Mouse (Mus musculus) stomach, embryonic 14.5 days (tissue): ENCODE measurements at regions not wholly inside any gene's neighbourhood (a gene's known extent, or its start where the extent isn't known, plus 50 kb on each side); places are given as distances from the start of the nearest gene placed in this dataset.

ENCODE experiments used
- ATAC-seq: fragments of 200-750 bp; cut with Nextera tagmentation; 2 replicates; pipeline ENCODE4 v1.8.0; 2017; ENCODE audit warnings: low read depth, moderate TSS enrichment; ENCODE audit not compliant: insufficient number of reproducible peaks, insufficient read depth, low FRiP score
- H3K27ac ChIP-seq: fragments of 300-500 bp; sonication (generic); 2 replicates; pipeline ENCODE4 v1.5.1; 2014; ENCODE audit warnings: mild to moderate bottlenecking, low read length, moderate library complexity, mixed read lengths
- H3K27me3 ChIP-seq: fragments of 300-500 bp; sonication (generic); 2 replicates; pipeline ENCODE4 v1.6.1; 2014; ENCODE audit warnings: low read length, control low read depth, mixed read lengths; ENCODE audit not compliant: control insufficient read depth, insufficient read depth
- H3K36me3 ChIP-seq: fragments of 300-500 bp; sonication (generic); 2 replicates; pipeline ENCODE4 v1.6.1; 2014; ENCODE audit warnings: mild to moderate bottlenecking, control low read depth, low read length, moderate library complexity, mixed read lengths; ENCODE audit not compliant: control insufficient read depth, insufficient read depth
- H3K4me1 ChIP-seq: fragments of 300-500 bp; sonication (generic); 2 replicates; pipeline ENCODE4 v1.6.1; 2014; ENCODE audit warnings: low read length, control low read depth, mixed read lengths; ENCODE audit not compliant: control insufficient read depth, insufficient read depth
- H3K4me2 ChIP-seq: fragments of 300-500 bp; sonication (generic); replicated peaks from 2 replicates; pipeline ENCODE4 v1.6.1; 2014; ENCODE audit warnings: low read depth, low read length, control low read depth
- H3K4me3 ChIP-seq: fragments of 300-500 bp; sonication (generic); 2 replicates; pipeline ENCODE4 v1.5.1; 2014; ENCODE audit warnings: low read depth, low read length, control low read depth
- H3K9ac ChIP-seq: fragments of 300-500 bp; sonication (generic); replicated peaks from 2 replicates; pipeline ENCODE4 v1.6.1; 2014; ENCODE audit warnings: low read depth, mild to moderate bottlenecking, control low read depth, low read length, moderate library complexity, mixed read lengths
- H3K9me3 ChIP-seq: fragments of 300-500 bp; sonication (generic); 2 replicates; pipeline ENCODE4 v1.6.1; 2016; ENCODE audit warnings: low read depth, low read length, control low read depth; ENCODE audit not compliant: control insufficient read depth
- WGBS: fragments of 180-500 bp; shearing (Covaris S2); extraction: QIAGEN DNeasy Blood & Tissue Kit; methylation state at CpG from one replicate; pipeline ENCODE4 v1.1.7; 2014; 5-methylcytosine and 5-hydroxymethylcytosine counted together

- H3K27ac ChIP-seq = no peak overlapping the region
- H3K4me3 ChIP-seq = no peak overlapping the region
- H3K9me3 ChIP-seq = no peaks in the 10 kb centered on the region
- no peak for ATAC-seq
- no peak overlapping the region for H3K9ac ChIP-seq
- no peaks in the 10 kb centered on the region for H3K4me1 ChIP-seq
- no peaks in the 10 kb centered on the region for H3K27me3 ChIP-seq
- no peak overlapping the region for H3K4me2 ChIP-seq
- 79% methylated on average over 7 of the region's 7 CpGs for WGBS
- no peaks in the 10 kb centered on the region for H3K36me3 ChIP-seq
Observed at GRCm38 (mm10) chr4:142616901-142617300, 377.7 kb upstream of the Kazn start.

GRCm38 (mm10) chr4:142605098-142605497, 365.9 kb upstream of the Kazn start:
- H3K4me1 ChIP-seq = no peaks in the 10 kb centered on the region
- H3K27ac ChIP-seq = no peak overlapping the region
- H3K27me3 ChIP-seq = no peaks in the 10 kb centered on the region
- no peaks in the 10 kb centered on the region for H3K36me3 ChIP-seq
- WGBS = 92% methylated on average over 3 of the region's 3 CpGs
- H3K9ac ChIP-seq = no peak overlapping the region
- peaks cover 3% of the 10 kb centered on the region for H3K9me3 ChIP-seq
- H3K4me3 ChIP-seq = no peak overlapping the region
- no peak for ATAC-seq
- H3K4me2 ChIP-seq = no peak overlapping the region

- 37% methylated on average over 4 of the region's 4 CpGs for WGBS
- no peaks in the 10 kb centered on the region for H3K36me3 ChIP-seq
Observed at GRCm38 (mm10) chr4:142597214-142597613, 358.0 kb upstream of the Kazn start.

GRCm38 (mm10) chr4:142589084-142589741, 350.0 kb upstream of the Kazn start:
- Histone ChIP-seq H3K9ac (no peak overlapping the region), H3K27me3 (no peaks in the 10 kb centered on the region), H3K4me3 (no peak overlapping the region), H3K27ac (no peak overlapping the region), H3K4me2 (no peak overlapping the region), H3K4me1 (peaks cover 6% of the 10 kb centered on the region; the same call in 1 of the 2 replicates), H3K9me3 (no peaks in the 10 kb centered on the region), H3K36me3 (no peaks in the 10 kb centered on the region)
- 37% methylated on average over 7 of the region's 7 CpGs for WGBS
- ATAC-seq = no peak

More at GRCm38 (mm10) chr4:142597214-142597613, 358.0 kb upstream of the Kazn start:
- no peak overlapping the region for H3K4me3 ChIP-seq
- no peak overlapping the region for H3K27ac ChIP-seq
- H3K9me3 ChIP-seq = peaks cover 3% of the 10 kb centered on the region; the same call in 1 of the 2 replicates
- H3K4me1 ChIP-seq = no peaks in the 10 kb centered on the region
- no peaks in the 10 kb centered on the region for H3K27me3 ChIP-seq
- H3K9ac ChIP-seq = no peak overlapping the region
- H3K4me2 ChIP-seq = no peak overlapping the region
- ATAC-seq = no peak

GRCm38 (mm10) chr4:142588418-142589083, 349.4 kb upstream of the Kazn start:
- Histone ChIP-seq H3K36me3 (no peaks in the 10 kb centered on the region), H3K4me1 (peaks cover 6% of the 10 kb centered on the region; the same call in 1 of the 2 replicates), H3K27ac (no peak overlapping the region), H3K4me3 (no peak overlapping the region), H3K9me3 (no peaks in the 10 kb centered on the region), H3K4me2 (no peak overlapping the region), H3K9ac (no peak overlapping the region), H3K27me3 (no peaks in the 10 kb centered on the region)
- ATAC-seq = no peak
- WGBS = 54% methylated on average over 24 of the region's 24 CpGs

GRCm38 (mm10) chr4:142587345-142588035, 348.3 kb upstream of the Kazn start:
- no peak overlapping the region for H3K9ac ChIP-seq
- no peak overlapping the region for H3K27ac ChIP-seq
- 73% methylated on average over 22 of the region's 22 CpGs for WGBS
- H3K4me2 ChIP-seq = no peak overlapping the region
- H3K4me3 ChIP-seq = no peak overlapping the region
- H3K27me3 ChIP-seq = no peaks in the 10 kb centered on the region
- no peak for ATAC-seq
- H3K36me3 ChIP-seq = no peaks in the 10 kb centered on the region
- no peaks in the 10 kb centered on the region for H3K9me3 ChIP-seq
- peaks cover 6% of the 10 kb centered on the region; the same call in 1 of the 2 replicates for H3K4me1 ChIP-seq

GRCm38 (mm10) chr4:142578536-142578935, 339.3 kb upstream of the Kazn start:
- Histone ChIP-seq H3K27me3 (no peaks in the 10 kb centered on the region), H3K4me3 (no peak overlapping the region), H3K9me3 (no peaks in the 10 kb centered on the region), H3K4me2 (no peak overlapping the region), H3K27ac (no peak overlapping the region), H3K36me3 (no peaks in the 10 kb centered on the region), H3K9ac (no peak overlapping the region), H3K4me1 (no peaks in the 10 kb centered on the region; the same call in 1 of the 2 replicates)
- ATAC-seq = no peak
- 80% methylated on average over 4 of the region's 4 CpGs for WGBS

GRCm38 (mm10) chr4:142577519-142577918, 338.3 kb upstream of the Kazn start:
- Histone ChIP-seq H3K4me2 (no peak overlapping the region), H3K27me3 (no peaks in the 10 kb centered on the region), H3K4me1 (no peaks in the 10 kb centered on the region; the same call in 1 of the 2 replicates), H3K4me3 (no peak overlapping the region), H3K36me3 (no peaks in the 10 kb centered on the region), H3K9me3 (no peaks in the 10 kb centered on the region), H3K9ac (no peak overlapping the region), H3K27ac (peak overlapping the region; percentile 48)
- peak; percentile 67; the same call in 1 of the 2 replicates for ATAC-seq
- 20% methylated on average over 4 of the region's 4 CpGs for WGBS
